Mouse (Mus musculus) myocyte (in vitro differentiated cells): Measurements from ENCODE around the gene Islr. TPM values are rescaled to one million over a fixed set of nuclear protein-coding genes. Genes with fewer than 3 reads are reported as not detected.

ENCODE experiments used
- H3K27me3 ChIP-seq: one replicate; pipeline ENCODE4 v1.6.1; 2011; ENCODE audit not compliant: control insufficient read depth, insufficient read depth, insufficient read length
- H3K36me3 ChIP-seq: one replicate; pipeline ENCODE4 v1.6.1; 2011; ENCODE audit not compliant: control insufficient read depth, insufficient read depth
- H3K4me2 ChIP-seq: one replicate; pipeline ENCODE4 v1.6.1; 2011; ENCODE audit warnings: low read depth, control low read depth
- H3K4me3 ChIP-seq: one replicate; pipeline ENCODE4 v1.5.1; 2011; ENCODE audit warnings: mild to moderate bottlenecking, control low read depth, moderate library complexity
- H3K79me2 ChIP-seq: one replicate; pipeline ENCODE4 v1.6.1; 2011; ENCODE audit not compliant: control insufficient read depth, insufficient read depth
- H3ac ChIP-seq: one replicate; pipeline ENCODE4 v1.6.1; 2011; ENCODE audit not compliant: control insufficient read depth, insufficient read length
- CEBPB ChIP-seq: IDR thresholded peaks from 2 replicates; pipeline ENCODE4 v1.6.1; 2011; ENCODE audit warnings: mild to moderate bottlenecking, moderate library complexity; ENCODE audit not compliant: poor library complexity, insufficient read depth, severe bottlenecking
- E2F4 ChIP-seq: IDR thresholded peaks from one replicate; pipeline ENCODE4 v1.6.1; 2011; ENCODE audit warnings: mild to moderate bottlenecking, control low read depth, moderate library complexity; ENCODE audit not compliant: insufficient read depth
- MAX ChIP-seq: IDR thresholded peaks from one replicate; pipeline ENCODE4 v1.6.1; 2011; ENCODE audit warnings: low read depth, mild to moderate bottlenecking, control low read depth
- MYOD1 ChIP-seq, 3 experiments: IDR thresholded peaks; one replicate each; pipeline ENCODE4 v1.6.1; 2011; ENCODE audit warnings: control low read depth in 2 of 3, low read depth in 2 of 3, mild to moderate bottlenecking in 2 of 3, moderate library complexity in 1 of 3; ENCODE audit not compliant: insufficient read length in 2 of 3, control insufficient read depth in 1 of 3
- MYOG ChIP-seq, 3 experiments: IDR thresholded peaks; one replicate each; pipeline ENCODE4 v1.6.1; 2011; ENCODE audit warnings: control low read depth in 2 of 3, low read depth in 2 of 3, mild to moderate bottlenecking in 2 of 3; ENCODE audit not compliant: insufficient read length in 2 of 3, control insufficient read depth in 1 of 3, insufficient read depth in 1 of 3
- POLR2A ChIP-seq: IDR thresholded peaks from one replicate; pipeline ENCODE4 v1.6.1; 2011; ENCODE audit warnings: low read depth, mild to moderate bottlenecking, control low read depth, moderate library complexity; ENCODE audit not compliant: insufficient read length
- POLR2AphosphoS2 ChIP-seq: IDR thresholded peaks from one replicate; pipeline ENCODE4 v1.6.1; 2011; ENCODE audit warnings: low read depth, control low read depth; ENCODE audit not compliant: insufficient read length
- REST ChIP-seq: IDR thresholded peaks from one replicate; pipeline ENCODE4 v1.6.1; 2011; ENCODE audit warnings: mild to moderate bottlenecking, control low read depth, moderate library complexity; ENCODE audit not compliant: insufficient read depth, insufficient read length
- SRF ChIP-seq: IDR thresholded peaks from one replicate; pipeline ENCODE4 v1.6.1; 2011; ENCODE audit warnings: low read depth; ENCODE audit not compliant: control insufficient read depth, insufficient read length
- TCF12 ChIP-seq: IDR thresholded peaks from one replicate; pipeline ENCODE4 v1.6.1; 2011; ENCODE audit warnings: mild to moderate bottlenecking, control low read depth; ENCODE audit not compliant: poor library complexity, insufficient read depth, severe bottlenecking
- TCF3 ChIP-seq: IDR thresholded peaks from one replicate; pipeline ENCODE4 v1.6.1; 2011; ENCODE audit warnings: low read depth, control low read depth; ENCODE audit not compliant: insufficient read length
- USF1 ChIP-seq: IDR thresholded peaks from one replicate; pipeline ENCODE4 v1.6.1; 2011; ENCODE audit warnings: low read depth, mild to moderate bottlenecking, control low read depth, moderate library complexity
- polyA plus RNA-seq: library from polyadenylated mRNA; unstranded; fragments of >200 nt; fragmentation: generic; extraction: Trizol; gene quantifications from one replicate; pipeline ENCODE4 v1.2.1, GENCODE M21; 2012; ENCODE audit warnings: missing spikeins

The Islr gene
- polyA plus RNA-seq, 1 experiment, result 30.3 TPM

GRCm38 (mm10) chr9:58156819-58157560 is 47.1 kb downstream of the Islr start:
- TF ChIP-seq CEBPB (no peak), TCF12 (no peak), E2F4 (no peak), MYOD1 (IDR thresholded peaks at IDR 0.05; ENCODE audit: control insufficient read depth in 1 of 3, insufficient read length in 2 of 3, low read depth in 2 of 3) (no peak), MYOG (IDR thresholded peaks at IDR 0.05; ENCODE audit: control insufficient read depth in 1 of 3, insufficient read depth in 1 of 3, insufficient read length in 2 of 3, low read depth in 2 of 3) (no peak), POLR2A (no peak), POLR2AphosphoS2 (no peak), MAX (no peak), REST (no peak), USF1 (no peak), TCF3 (no peak), SRF (no peak)
- H3K4me3 ChIP-seq, result no peak overlapping the region
- H3K27me3 ChIP-seq, result no peaks in the 10 kb centered on the region
- no peaks in the 10 kb centered on the region for H3K36me3 ChIP-seq
- H3ac ChIP-seq, result peak overlapping the region; percentile 23
- no peaks in the 10 kb centered on the region for H3K79me2 ChIP-seq
- peak overlapping the region; percentile 71 for H3K4me2 ChIP-seq

- peak overlapping the region; percentile 12 for H3K4me2 ChIP-seq
- TF ChIP-seq MYOD1 (IDR thresholded peaks at IDR 0.05; ENCODE audit: control insufficient read depth in 1 of 3, insufficient read length in 2 of 3, low read depth in 2 of 3) (peak in 2 of 3 experiments; percentile 77 to 82), USF1 (no peak), MYOG (IDR thresholded peaks at IDR 0.05; ENCODE audit: control insufficient read depth in 1 of 3, insufficient read depth in 1 of 3, insufficient read length in 2 of 3, low read depth in 2 of 3) (peak in 1 of 3 experiments; percentile 42)
- H3K4me3 ChIP-seq, result no peak overlapping the region
Observed at GRCm38 (mm10) chr9:58155366-58155765, 48.7 kb downstream of the Islr start.

GRCm38 (mm10) chr9:58153095-58153494 is 51.0 kb downstream of the Islr start:
- TF ChIP-seq USF1, result no peak
- no peak for TF ChIP-seq MAX
- no peak for TF ChIP-seq POLR2A
- no peak for TF ChIP-seq MYOD1 (IDR thresholded peaks at IDR 0.05; ENCODE audit: control insufficient read depth in 1 of 3, insufficient read length in 2 of 3, low read depth in 2 of 3)
- no peak for TF ChIP-seq REST
- no peak for TF ChIP-seq POLR2AphosphoS2
- no peak for TF ChIP-seq TCF3
- TF ChIP-seq TCF12, result no peak
- TF ChIP-seq E2F4, result no peak
- TF ChIP-seq MYOG (IDR thresholded peaks at IDR 0.05; ENCODE audit: control insufficient read depth in 1 of 3, insufficient read depth in 1 of 3, insufficient read length in 2 of 3, low read depth in 2 of 3), result no peak
- no peak for TF ChIP-seq SRF
- no peak for TF ChIP-seq CEBPB
- Histone ChIP-seq H3K4me2 (no peak overlapping the region), H3K36me3 (no peaks in the 10 kb centered on the region), H3K4me3 (no peak overlapping the region), H3K79me2 (no peaks in the 10 kb centered on the region), H3ac (no peak overlapping the region), H3K27me3 (no peaks in the 10 kb centered on the region)

More at GRCm38 (mm10) chr9:58155366-58155765, 48.7 kb downstream of the Islr start:
- Histone ChIP-seq H3K36me3 (no peaks in the 10 kb centered on the region), H3K79me2 (no peaks in the 10 kb centered on the region), H3K27me3 (no peaks in the 10 kb centered on the region), H3ac (no peak overlapping the region)

GRCm38 (mm10) chr9:58150733-58151361 is 53.3 kb downstream of the Islr start:
- no peak for TF ChIP-seq E2F4
- no peak for TF ChIP-seq MYOD1 (IDR thresholded peaks at IDR 0.05; ENCODE audit: control insufficient read depth in 1 of 3, insufficient read length in 2 of 3, low read depth in 2 of 3)
- TF ChIP-seq POLR2AphosphoS2, result no peak
- TF ChIP-seq CEBPB, result no peak
- no peak for TF ChIP-seq REST
- TF ChIP-seq USF1, result no peak
- TF ChIP-seq TCF12, result no peak
- TF ChIP-seq TCF3, result no peak
- no peak for TF ChIP-seq MAX
- TF ChIP-seq POLR2A, result no peak
- TF ChIP-seq MYOG (IDR thresholded peaks at IDR 0.05; ENCODE audit: control insufficient read depth in 1 of 3, insufficient read depth in 1 of 3, insufficient read length in 2 of 3, low read depth in 2 of 3), result no peak
- no peak for TF ChIP-seq SRF
- H3ac ChIP-seq, result no peak overlapping the region
- H3K4me2 ChIP-seq, result no peak overlapping the region
- H3K4me3 ChIP-seq, result no peak overlapping the region
- no peaks in the 10 kb centered on the region for H3K79me2 ChIP-seq
- no peaks in the 10 kb centered on the region for H3K27me3 ChIP-seq
- no peaks in the 10 kb centered on the region for H3K36me3 ChIP-seq
